Mouse (Mus musculus) hindbrain, embryonic 14.5 days (tissue): Measurements from ENCODE around the gene Lrrc74b. TPM values are rescaled to one million over a fixed set of nuclear protein-coding genes. Genes with fewer than 3 reads are reported as not detected.
"Not testable (repeated sequence)": the region's sequence is repeated elsewhere in the genome, so short reads cannot be mapped to it uniquely, and the experiment has no call there.

ENCODE experiments used
- ATAC-seq: fragments of 200-750 bp; cut with Nextera tagmentation; 2 replicates; pipeline ENCODE4 v1.8.0; 2017; ENCODE audit warnings: moderate number of reproducible peaks, mild to moderate bottlenecking, moderate TSS enrichment, moderate library complexity; ENCODE audit not compliant: low FRiP score
- DNase-seq: peaks from one replicate; pipeline ENCODE4 v3.0.0-alpha.2; 2015; ENCODE audit warnings: low spot score
- H3K27ac ChIP-seq: fragments of 300-500 bp; sonication (generic); 2 replicates; pipeline ENCODE4 v1.5.1; 2014; ENCODE audit warnings: mild to moderate bottlenecking, moderate library complexity
- H3K27me3 ChIP-seq: fragments of 300-500 bp; sonication (generic); 2 replicates; pipeline ENCODE4 v1.6.1; 2014; ENCODE audit warnings: mild to moderate bottlenecking, low read length, mixed read lengths; ENCODE audit not compliant: control insufficient read depth, insufficient read depth
- H3K36me3 ChIP-seq: fragments of 300-500 bp; sonication (generic); replicated peaks from 2 replicates; pipeline ENCODE4 v1.6.1; 2014; ENCODE audit not compliant: control insufficient read depth, insufficient read depth
- H3K4me1 ChIP-seq: fragments of 300-500 bp; sonication (generic); replicated peaks from 2 replicates; pipeline ENCODE4 v1.6.1; 2014; ENCODE audit warnings: antibody characterized with exemption, low read length, mixed read lengths; ENCODE audit not compliant: control insufficient read depth, insufficient read depth
- H3K4me2 ChIP-seq: fragments of 300-500 bp; sonication (generic); replicated peaks from 2 replicates; pipeline ENCODE4 v1.6.1; 2014; ENCODE audit warnings: mild to moderate bottlenecking, moderate library complexity
- H3K4me3 ChIP-seq: fragments of 300-500 bp; sonication (generic); replicated peaks from 2 replicates; pipeline ENCODE4 v1.5.1; 2014; ENCODE audit warnings: mild to moderate bottlenecking, low read length
- H3K9ac ChIP-seq: fragments of 300-500 bp; sonication (generic); 2 replicates; pipeline ENCODE4 v1.6.1; 2014
- H3K9me3 ChIP-seq: fragments of 300-500 bp; sonication (generic); 2 replicates; pipeline ENCODE4 v1.6.1; 2016; ENCODE audit warnings: low read length; ENCODE audit not compliant: control insufficient read depth
- WGBS: fragments of 180-500 bp; shearing (Covaris S2); extraction: QIAGEN DNeasy Blood & Tissue Kit; methylation state at CpG from one replicate; pipeline ENCODE4 v1.1.7; 2014; 5-methylcytosine and 5-hydroxymethylcytosine counted together
- polyA plus RNA-seq: library from polyadenylated mRNA; unstranded; fragments of >200 nt; fragmentation: Nextera tagmentation; extraction: Ambion mirVana; gene quantifications from 2 replicates; pipeline ENCODE4 v1.2.1, GENCODE M21; 2014

Gene Lrrc74b
- polyA plus RNA-seq, 1 experiment from 2014 or later = 0.92 TPM

DNA sequence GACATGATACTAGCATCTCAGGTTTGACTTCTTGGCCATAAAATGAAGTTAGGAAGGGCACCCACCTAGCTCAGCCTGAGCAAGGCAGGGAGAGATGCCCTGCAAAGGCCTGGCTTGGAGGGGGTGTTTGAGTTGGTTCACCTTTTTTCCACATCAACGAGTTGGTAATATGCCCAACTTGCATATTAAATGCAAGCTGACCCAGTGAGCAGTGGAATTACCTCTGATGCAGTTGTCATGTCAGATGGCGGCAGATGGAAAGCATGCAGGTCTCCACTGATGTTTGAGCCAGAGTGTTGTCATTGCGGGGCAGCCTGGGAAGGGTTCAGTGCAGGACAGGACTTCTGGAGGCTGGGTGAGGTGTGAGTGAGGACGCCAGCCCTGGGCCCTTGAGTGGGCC is 49.6 kb downstream of the Lrrc74b start:
- H3K4me2 ChIP-seq = no peak overlapping the region
- no peaks in the 10 kb centered on the region for H3K9me3 ChIP-seq
- no peak overlapping the region for H3K27ac ChIP-seq
- peaks cover 14% of the 10 kb centered on the region for H3K4me1 ChIP-seq
- ATAC-seq = no peak
- H3K36me3 ChIP-seq = peaks cover 49% of the 10 kb centered on the region
- 92% methylated on average over 4 of the region's 4 CpGs for WGBS
- DNase-seq = no peak
- no peaks in the 10 kb centered on the region for H3K27me3 ChIP-seq
- no peak overlapping the region for H3K4me3 ChIP-seq
- no peak overlapping the region for H3K9ac ChIP-seq

DNA sequence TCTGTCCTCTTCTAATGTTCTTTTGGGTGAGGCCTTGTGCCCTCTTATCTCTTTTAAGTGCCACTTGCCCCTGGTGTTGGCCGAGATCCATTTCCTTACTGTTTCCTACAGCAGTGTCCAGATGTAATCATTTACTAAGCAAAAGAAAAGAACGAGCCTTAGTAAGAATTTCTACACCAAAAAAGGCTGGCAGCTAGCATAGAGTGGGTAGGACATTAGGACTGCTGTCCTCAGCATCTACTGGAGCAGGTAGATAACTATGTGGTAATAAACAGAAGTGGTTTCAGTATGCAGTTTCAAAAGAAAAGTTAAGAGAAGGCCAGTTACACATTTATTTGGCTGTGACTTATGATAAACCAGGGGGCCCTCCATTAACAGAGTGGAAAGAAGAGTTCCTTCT is 50.4 kb downstream of the Lrrc74b start:
- Histone ChIP-seq H3K9ac (0 out of 2 replicates have a peak overlapping the region, but pooled peaks have one; percentile 20), H3K9me3 (no peaks in the 10 kb centered on the region), H3K4me2 (no peak overlapping the region), H3K27me3 (no peaks in the 10 kb centered on the region), H3K27ac (no peak overlapping the region), H3K4me1 (peaks cover 14% of the 10 kb centered on the region), H3K36me3 (peaks cover 42% of the 10 kb centered on the region), H3K4me3 (no peak overlapping the region)
- WGBS = 81% methylated on average over 2 of the region's 2 CpGs
- DNase-seq = no peak
- no peak for ATAC-seq

DNA sequence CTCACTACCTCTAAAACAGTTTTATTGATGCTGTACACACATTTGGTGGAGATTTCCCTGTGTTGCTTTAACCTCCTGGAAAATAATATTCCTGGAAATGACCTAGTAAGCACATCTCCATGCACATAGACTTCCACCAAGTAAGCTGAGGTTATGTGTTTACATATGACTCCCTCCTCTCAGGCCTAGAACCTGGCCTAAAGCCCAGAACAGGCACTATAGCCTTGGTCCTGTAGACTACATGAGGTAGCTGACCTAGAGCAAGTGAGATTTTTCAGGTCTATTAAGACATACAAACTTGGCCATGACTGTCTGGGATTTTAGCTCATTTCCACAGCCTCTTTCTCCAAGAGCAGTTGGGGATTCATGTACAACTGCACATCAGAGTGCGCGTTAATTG is 50.9 kb downstream of the Lrrc74b start:
- DNase-seq (no peak), ATAC-seq (no peak)
- Histone ChIP-seq H3K36me3 (peaks cover 36% of the 10 kb centered on the region), H3K4me1 (peaks cover 14% of the 10 kb centered on the region), H3K4me2 (peak overlapping the region; percentile 76), H3K9me3 (no peaks in the 10 kb centered on the region), H3K4me3 (peak overlapping the region; percentile 70; the same call in 1 of the 2 replicates), H3K27ac (no peak overlapping the region), H3K27me3 (no peaks in the 10 kb centered on the region), H3K9ac (peak overlapping the region; percentile 75; the same call in 1 of the 2 replicates)
- 96% methylated on average over 2 of the region's 2 CpGs for WGBS

DNA sequence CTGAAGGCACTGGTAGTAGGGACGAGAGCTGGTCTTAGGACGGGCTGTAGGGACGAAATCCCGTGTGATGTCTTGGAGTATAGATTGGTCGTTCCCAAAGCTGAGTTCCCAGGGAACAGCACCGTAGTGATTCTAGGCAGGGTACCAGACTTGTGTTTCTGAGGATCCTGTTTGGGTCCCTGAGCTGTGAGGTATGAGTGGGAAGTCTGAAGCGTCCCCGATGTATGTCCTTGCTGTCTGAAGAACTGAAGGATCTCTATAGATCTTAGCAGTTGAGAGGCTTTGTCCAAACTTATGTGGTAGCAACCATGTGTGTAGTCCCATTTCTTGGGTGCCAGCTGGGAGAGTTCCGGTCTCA is 51.8 kb downstream of the Lrrc74b start:
- H3K4me1 ChIP-seq = peaks cover 14% of the 10 kb centered on the region
- ATAC-seq = no peak; the same call in 1 of the 2 replicates
- H3K27me3 ChIP-seq = no peaks in the 10 kb centered on the region
- H3K4me2 ChIP-seq = peak overlapping the region; percentile 76
- H3K27ac ChIP-seq = peak overlapping the region; percentile 95; the same call in 1 of the 2 replicates
- peaks cover 27% of the 10 kb centered on the region for H3K36me3 ChIP-seq
- H3K9ac ChIP-seq = peak overlapping the region; percentile 75
- no peaks in the 10 kb centered on the region for H3K9me3 ChIP-seq
- DNase-seq = no peak
- 10% methylated on average over 9 of the region's 9 CpGs for WGBS
- H3K4me3 ChIP-seq = peak overlapping the region; percentile 70

DNA sequence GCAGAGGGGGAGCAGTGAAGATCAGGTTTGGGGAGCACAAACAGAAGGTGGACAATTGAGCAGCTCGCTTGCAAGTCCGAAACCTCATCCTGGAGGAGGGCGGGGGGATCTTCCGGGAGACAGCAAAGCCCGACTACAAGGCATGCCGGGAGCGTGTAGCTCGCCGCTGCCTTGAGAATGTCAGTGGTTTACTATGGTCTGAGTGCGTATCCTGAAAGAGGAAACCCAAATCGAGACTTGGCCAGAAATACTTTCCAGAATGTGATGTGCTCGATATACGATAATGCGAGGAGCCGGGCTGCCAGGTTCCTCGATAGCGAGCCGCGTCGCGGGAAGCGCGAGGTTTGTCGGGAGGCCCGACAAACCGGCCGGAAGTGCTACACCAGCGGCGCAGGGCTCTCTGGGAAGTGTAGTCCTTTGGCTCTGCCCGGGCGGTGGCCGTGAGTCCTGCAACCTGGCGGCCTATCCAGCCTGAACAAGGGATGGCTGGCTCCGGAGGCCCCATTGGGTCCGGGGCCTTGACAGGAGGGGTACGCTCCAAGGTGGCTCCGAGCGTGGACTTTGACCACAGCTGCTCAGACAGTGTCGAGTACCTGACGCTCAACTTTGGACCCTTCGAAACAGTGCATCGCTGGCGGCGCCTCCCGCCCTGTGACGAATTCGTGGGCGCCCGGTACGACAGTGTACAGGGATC is 52.4 kb downstream of the Lrrc74b start, which contains the start of gene Lztr1:
Gene Lztr1, plus strand, starts transcription at position 143 of the 694 bp plus-strand sequence.
- peaks cover 22% of the 10 kb centered on the region for H3K36me3 ChIP-seq
- peaks cover 14% of the 10 kb centered on the region for H3K4me1 ChIP-seq
- DNase-seq = peak; percentile 90
- no peaks in the 10 kb centered on the region for H3K9me3 ChIP-seq
- H3K4me2 ChIP-seq = peak within 1 kb of the TSS; percentile 76
- peak within 1 kb of the TSS; percentile 95 for H3K27ac ChIP-seq
- H3K9ac ChIP-seq = peak within 1 kb of the TSS; percentile 75
- under 1% methylated on average over 50 of the region's 50 CpGs for WGBS
- peak; percentile 97 for ATAC-seq
- no peaks in the 10 kb centered on the region for H3K27me3 ChIP-seq
- peak within 1 kb of the TSS; percentile 70 for H3K4me3 ChIP-seq

GRCm38 (mm10) chr16:17508031-17508430 is 53.0 kb downstream of the Lrrc74b start:
- H3K9me3 ChIP-seq, H3K27me3 ChIP-seq, ATAC-seq, DNase-seq: not testable (repeated sequence)
- WGBS = 28% methylated on average over 3 of the region's 3 CpGs
- Histone ChIP-seq H3K4me1 (peaks cover 14% of the 10 kb centered on the region), H3K36me3 (peaks cover 15% of the 10 kb centered on the region), H3K4me2 (peak overlapping the region; percentile 76), H3K27ac (peak overlapping the region; percentile 95), H3K4me3 (peak overlapping the region; percentile 70), H3K9ac (peak overlapping the region; percentile 75)

DNA sequence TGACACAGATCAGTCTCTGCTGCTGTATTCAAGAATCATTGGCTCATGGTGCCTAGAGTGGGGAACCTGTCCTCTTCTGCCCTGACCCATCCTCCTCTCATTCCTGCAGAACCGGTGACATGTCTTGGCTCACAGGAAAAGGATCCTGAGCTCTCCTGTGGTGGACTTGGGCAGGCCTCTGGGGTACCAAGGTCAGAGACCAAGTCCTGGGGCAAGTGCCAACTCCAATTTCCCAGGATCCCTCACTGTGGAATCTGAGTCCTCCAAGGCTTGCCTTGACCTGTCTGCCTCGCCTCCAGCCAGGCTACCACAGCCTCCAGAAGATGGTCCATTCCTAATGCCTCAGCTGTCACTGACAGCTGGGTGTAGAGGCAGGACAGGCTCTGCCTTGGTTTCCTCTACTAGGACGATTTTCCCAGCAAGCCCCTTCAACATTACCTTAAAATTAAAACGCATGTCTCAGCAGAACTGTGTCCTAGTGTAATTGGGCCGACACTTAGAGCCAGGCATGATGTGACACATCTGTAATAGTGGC is 54.0 kb downstream of the Lrrc74b start:
- H3K4me3 ChIP-seq = no peak overlapping the region
- no peaks in the 10 kb centered on the region for H3K27me3 ChIP-seq
- H3K4me2 ChIP-seq = no peak overlapping the region
- H3K9ac ChIP-seq = no peak overlapping the region
- H3K9me3 ChIP-seq = no peaks in the 10 kb centered on the region
- no peak for DNase-seq
- peaks cover 14% of the 10 kb centered on the region for H3K4me1 ChIP-seq
- no peak overlapping the region for H3K27ac ChIP-seq
- peaks cover 6% of the 10 kb centered on the region for H3K36me3 ChIP-seq
- 89% methylated on average over 5 of the region's 5 CpGs for WGBS
- ATAC-seq = no peak

DNA sequence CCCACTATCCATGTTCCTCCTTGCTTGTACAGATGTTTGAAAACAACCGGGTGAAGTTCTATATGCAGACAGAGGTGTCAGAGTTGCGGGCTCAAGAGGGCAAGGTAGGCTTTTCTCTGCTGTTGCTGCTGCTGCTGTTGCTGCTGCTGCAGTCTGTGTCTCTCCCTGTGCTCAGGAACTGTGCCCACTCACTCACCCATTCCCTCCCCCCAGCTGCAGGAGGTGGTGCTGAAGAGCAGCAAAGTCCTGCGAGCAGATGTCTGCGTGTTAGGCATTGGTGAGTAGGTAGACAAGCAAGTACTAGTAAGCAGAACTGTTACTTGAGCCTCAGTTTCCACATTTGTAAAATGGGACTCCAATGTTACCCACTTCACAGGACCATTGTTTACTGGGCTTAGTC is 58.4 kb downstream of the Lrrc74b start:
- Histone ChIP-seq H3K9ac (no peak overlapping the region), H3K9me3 (no peaks in the 10 kb centered on the region), H3K36me3 (no peaks in the 10 kb centered on the region), H3K27me3 (no peaks in the 10 kb centered on the region), H3K4me1 (peaks cover 11% of the 10 kb centered on the region; the same call in 1 of the 2 replicates), H3K27ac (no peak overlapping the region), H3K4me2 (no peak overlapping the region), H3K4me3 (no peak overlapping the region)
- WGBS = 78% methylated on average over 4 of the region's 4 CpGs
- ATAC-seq = no peak
- DNase-seq = no peak

- Histone ChIP-seq H3K9ac (no peak overlapping the region), H3K4me1 (peaks cover 16% of the 10 kb centered on the region; the same call in 1 of the 2 replicates), H3K9me3 (no peaks in the 10 kb centered on the region), H3K4me3 (no peak overlapping the region), H3K27ac (no peak overlapping the region), H3K27me3 (no peaks in the 10 kb centered on the region), H3K36me3 (no peaks in the 10 kb centered on the region), H3K4me2 (peak overlapping the region; percentile 22; the same call in 1 of the 2 replicates)
- DNase-seq (peak; percentile 44), ATAC-seq (peak; percentile 69)
- WGBS = 15% methylated on average over 10 of the region's 10 CpGs
Observed at GRCm38 (mm10) chr16:17499249-17499883, 61.7 kb downstream of the Lrrc74b start.
